In genomic region chr10:75945896-75946295, GRCm38 (mm10) we compare ENCODE assay signal across 1 mouse cellular context.
TF ChIP-seq lines count a peak whose summit lies in the region.

No protein-coding gene starts in this region.

TF ChIP-seq in CH12.LX, 34 proteins besides CTCF, POLR2A, EP300 and RAD21 (continued from another document):
- TF ChIP-seq ZMIZ1 (IDR thresholded peaks at IDR 0.05; ENCODE audit: low read depth, low read length), result no peak
